Mouse (Mus musculus) stomach, embryonic 15.5 days (tissue): ENCODE results near the gene Zmat3. TPM values are rescaled to one million over a fixed set of nuclear protein-coding genes. Genes with fewer than 3 reads are reported as not detected.

Experiments used
- ATAC-seq: fragments of 200-750 bp; cut with Nextera tagmentation; 2 replicates; pipeline ENCODE4 v1.8.0; 2017; ENCODE audit warnings: low read depth, moderate number of reproducible peaks, moderate TSS enrichment; ENCODE audit not compliant: insufficient read depth, low FRiP score
- H3K27ac ChIP-seq: fragments of 300-500 bp; sonication (generic); 2 replicates; pipeline ENCODE4 v1.5.1; 2015; ENCODE audit warnings: mild to moderate bottlenecking, inconsistent platforms
- H3K27me3 ChIP-seq: fragments of 300-500 bp; sonication (generic); replicated peaks from 2 replicates; pipeline ENCODE4 v1.6.1; 2015; ENCODE audit warnings: inconsistent platforms
- H3K36me3 ChIP-seq: fragments of 300-500 bp; sonication (generic); 2 replicates; pipeline ENCODE4 v1.6.1; 2015; ENCODE audit warnings: inconsistent platforms
- H3K4me1 ChIP-seq: fragments of 300-500 bp; sonication (generic); 2 replicates; pipeline ENCODE4 v1.6.1; 2015; ENCODE audit warnings: inconsistent platforms
- H3K4me2 ChIP-seq: fragments of 300-500 bp; sonication (generic); 2 replicates; pipeline ENCODE4 v1.6.1; 2015; ENCODE audit warnings: mild to moderate bottlenecking, inconsistent platforms
- H3K4me3 ChIP-seq: fragments of 300-500 bp; sonication (generic); replicated peaks from 2 replicates; pipeline ENCODE4 v1.5.1; 2015; ENCODE audit warnings: inconsistent platforms
- H3K9ac ChIP-seq: fragments of 300-500 bp; sonication (generic); 2 replicates; pipeline ENCODE4 v1.6.1; 2015; ENCODE audit warnings: inconsistent platforms
- H3K9me3 ChIP-seq: fragments of 300-500 bp; sonication (generic); 2 replicates; pipeline ENCODE4 v1.6.1; 2016; ENCODE audit warnings: inconsistent platforms
- WGBS: fragments of 180-500 bp; shearing (Covaris S2); methylation state at CpG from one replicate; pipeline ENCODE4 v1.1.7; 2015; 5-methylcytosine and 5-hydroxymethylcytosine counted together
- polyA plus RNA-seq: library from polyadenylated mRNA; unstranded; fragments of >200 nt; fragmentation: Nextera tagmentation; extraction: Ambion mirVana; gene quantifications from 2 replicates; pipeline ENCODE4 v1.2.1, GENCODE M21; 2015

The Zmat3 gene
- polyA plus RNA-seq, 1 experiment from 2014 or later, result 5.8 TPM

GRCm38 (mm10) chr3:32398175-32398538 lies 32.3 kb upstream of the Zmat3 start:
- peak overlapping the region; percentile 95; the same call in 1 of the 2 replicates for H3K27ac ChIP-seq
- H3K9me3 ChIP-seq, result no peaks in the 10 kb centered on the region
- H3K4me3 ChIP-seq, result peak overlapping the region; percentile 72
- peak overlapping the region; percentile 66 for H3K4me2 ChIP-seq
- H3K9ac ChIP-seq, result peak overlapping the region; percentile 88; the same call in 1 of the 2 replicates
- no peak for ATAC-seq
- H3K4me1 ChIP-seq, result peaks cover 29% of the 10 kb centered on the region; the same call in 1 of the 2 replicates
- no peaks in the 10 kb centered on the region for H3K36me3 ChIP-seq
- H3K27me3 ChIP-seq, result no peaks in the 10 kb centered on the region
- under 1% methylated on average over 7 of the region's 7 CpGs for WGBS

- peak within 1 kb of the TSS; percentile 72 for H3K4me3 ChIP-seq
- WGBS, result under 1% methylated on average over 43 of the region's 65 CpGs
- H3K4me2 ChIP-seq, result peak within 1 kb of the TSS; percentile 82
- peak within 1 kb of the TSS; percentile 95 for H3K27ac ChIP-seq
- H3K9ac ChIP-seq, result peak within 1 kb of the TSS; percentile 88
- no peaks in the 10 kb centered on the region for H3K9me3 ChIP-seq
- ATAC-seq, result peak; percentile 57
- no peaks in the 10 kb centered on the region for H3K27me3 ChIP-seq
- H3K4me1 ChIP-seq, result peaks cover 29% of the 10 kb centered on the region; the same call in 1 of the 2 replicates
- H3K36me3 ChIP-seq, result no peaks in the 10 kb centered on the region
Observed at GRCm38 (mm10) chr3:32397461-32398174, 31.8 kb upstream of the Zmat3 start, which contains the start of gene Pik3ca. Gene Pik3ca, plus strand, starts transcription at chr3:32397671.

DNA sequence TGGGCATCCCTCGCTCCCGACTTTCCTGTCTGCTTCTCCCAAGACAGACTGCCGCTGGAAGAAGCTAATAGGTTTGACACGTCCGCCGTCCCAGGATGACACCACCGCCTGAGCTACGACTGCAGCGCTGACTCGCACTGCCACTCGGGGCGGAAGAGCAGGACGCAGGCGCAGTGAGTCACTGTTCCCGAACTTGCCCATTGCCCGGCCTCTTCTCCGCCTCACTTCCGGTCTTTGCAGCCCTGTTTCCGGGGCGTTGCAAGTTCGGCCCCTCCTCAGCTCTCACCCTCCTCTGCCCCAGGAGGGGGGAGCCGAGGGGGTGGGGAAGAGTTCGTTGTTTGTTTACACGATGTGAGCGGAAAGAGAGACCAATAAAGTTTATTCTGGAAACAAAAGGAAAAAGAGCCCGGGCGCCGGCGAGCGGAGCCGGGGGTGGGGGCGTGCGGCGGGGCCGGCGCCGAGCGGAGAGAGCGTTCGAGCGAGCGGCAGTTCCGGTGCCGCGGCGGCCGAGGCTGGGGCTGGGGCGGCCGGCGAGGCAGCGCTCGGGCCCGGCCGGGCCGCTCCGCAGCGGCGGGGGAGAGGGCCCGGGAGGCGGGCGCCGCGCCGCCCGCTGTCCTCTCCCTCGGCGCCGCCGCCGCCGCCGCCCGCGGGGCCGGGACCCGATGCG lies 31.1 kb upstream of the Zmat3 start:
- WGBS, result under 1% methylated on average over 53 of the region's 77 CpGs

GRCm38 (mm10) chr3:32395771-32396551 lies 30.1 kb upstream of the Zmat3 start:
- Histone ChIP-seq H3K4me1 (peaks cover 26% of the 10 kb centered on the region; the same call in 1 of the 2 replicates), H3K27ac (peak overlapping the region; percentile 95), H3K27me3 (no peaks in the 10 kb centered on the region), H3K9ac (peak overlapping the region; percentile 52; the same call in 1 of the 2 replicates), H3K4me3 (peak overlapping the region; percentile 72), H3K9me3 (no peaks in the 10 kb centered on the region), H3K36me3 (no peaks in the 10 kb centered on the region), H3K4me2 (peak overlapping the region; percentile 82)
- no peak for ATAC-seq
- 20% methylated on average over 24 of the region's 24 CpGs for WGBS

More for the DNA sequence above, 31.1 kb upstream of the Zmat3 start:
- H3K4me1 ChIP-seq, result peaks cover 26% of the 10 kb centered on the region; the same call in 1 of the 2 replicates
- peak overlapping the region; percentile 88 for H3K9ac ChIP-seq
- H3K4me2 ChIP-seq, result peak overlapping the region; percentile 82
- ATAC-seq, result peak; percentile 98
- no peaks in the 10 kb centered on the region for H3K27me3 ChIP-seq
- no peaks in the 10 kb centered on the region for H3K9me3 ChIP-seq
- peak overlapping the region; percentile 95 for H3K27ac ChIP-seq
- H3K4me3 ChIP-seq, result peak overlapping the region; percentile 72
- no peaks in the 10 kb centered on the region for H3K36me3 ChIP-seq

DNA sequence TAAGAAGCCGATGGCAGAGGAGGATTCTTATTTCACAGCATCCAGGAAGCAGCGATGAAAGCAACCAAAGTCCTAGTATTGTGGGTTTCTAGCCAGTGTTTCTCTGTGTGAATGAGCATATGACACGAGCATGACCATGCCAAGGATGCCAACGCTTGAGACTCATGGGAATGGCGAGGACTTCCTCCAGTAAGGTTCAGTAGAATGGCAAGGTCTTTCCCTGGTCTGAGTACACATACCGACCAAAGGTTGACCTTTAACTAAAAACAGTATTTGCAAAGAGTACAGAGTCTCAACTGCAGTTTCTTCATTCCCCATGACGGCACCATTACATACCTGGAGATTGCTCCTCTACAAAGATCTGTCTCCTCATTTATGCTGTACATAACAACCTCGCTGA lies 28.2 kb upstream of the Zmat3 start:
- ATAC-seq, result no peak
- WGBS, result 86% methylated on average over 8 of the region's 8 CpGs

GRCm38 (mm10) chr3:32392841-32393240 lies 27.0 kb upstream of the Zmat3 start:
- H3K9me3 ChIP-seq, result no peaks in the 10 kb centered on the region
- H3K9ac ChIP-seq, result no peak overlapping the region
- WGBS, result 88% methylated on average over 4 of the region's 4 CpGs
- 0 out of 2 replicates have a peak, but pooled peaks cover 6% of the 10 kb centered on the region for H3K4me1 ChIP-seq
- no peak overlapping the region for H3K27ac ChIP-seq
- H3K27me3 ChIP-seq, result no peaks in the 10 kb centered on the region
- H3K36me3 ChIP-seq, result no peaks in the 10 kb centered on the region
- H3K4me2 ChIP-seq, result no peak overlapping the region
- ATAC-seq, result no peak
- no peak overlapping the region for H3K4me3 ChIP-seq

More for the DNA sequence above, 28.2 kb upstream of the Zmat3 start:
- H3K9ac ChIP-seq, result no peak overlapping the region
- H3K9me3 ChIP-seq, result no peaks in the 10 kb centered on the region
- H3K4me2 ChIP-seq, result no peak overlapping the region
- H3K27me3 ChIP-seq, result no peaks in the 10 kb centered on the region
- no peak overlapping the region for H3K27ac ChIP-seq
- H3K36me3 ChIP-seq, result no peaks in the 10 kb centered on the region
- H3K4me1 ChIP-seq, result peaks cover 10% of the 10 kb centered on the region; the same call in 1 of the 2 replicates
- H3K4me3 ChIP-seq, result no peak overlapping the region

GRCm38 (mm10) chr3:32381556-32381955 lies 15.7 kb upstream of the Zmat3 start:
- Histone ChIP-seq H3K36me3 (no peaks in the 10 kb centered on the region), H3K27ac (no peak overlapping the region; the same call in 1 of the 2 replicates), H3K27me3 (no peaks in the 10 kb centered on the region), H3K4me1 (no peaks in the 10 kb centered on the region), H3K9ac (no peak overlapping the region), H3K4me2 (no peak overlapping the region), H3K4me3 (no peak overlapping the region), H3K9me3 (no peaks in the 10 kb centered on the region)
- 65% methylated on average over 3 of the region's 3 CpGs for WGBS
- ATAC-seq, result peak; percentile 89

GRCm38 (mm10) chr3:32379891-32380290 lies 14.1 kb upstream of the Zmat3 start:
- no peaks in the 10 kb centered on the region for H3K4me1 ChIP-seq
- H3K27me3 ChIP-seq, result no peaks in the 10 kb centered on the region
- no peak overlapping the region for H3K4me3 ChIP-seq
- ATAC-seq, result no peak
- WGBS, result 41% methylated on average over 2 of the region's 2 CpGs
- H3K27ac ChIP-seq, result no peak overlapping the region
- H3K36me3 ChIP-seq, result no peaks in the 10 kb centered on the region
- H3K4me2 ChIP-seq, result no peak overlapping the region
- no peaks in the 10 kb centered on the region for H3K9me3 ChIP-seq
- no peak overlapping the region for H3K9ac ChIP-seq

GRCm38 (mm10) chr3:32373236-32373635 lies 7.4 kb upstream of the Zmat3 start:
- 83% methylated on average over 6 of the region's 6 CpGs for WGBS
- Histone ChIP-seq H3K4me2 (no peak overlapping the region), H3K4me1 (no peaks in the 10 kb centered on the region), H3K36me3 (no peaks in the 10 kb centered on the region), H3K4me3 (no peak overlapping the region), H3K27me3 (no peaks in the 10 kb centered on the region), H3K27ac (no peak overlapping the region), H3K9ac (no peak overlapping the region), H3K9me3 (no peaks in the 10 kb centered on the region)
- peak; percentile 31; the same call in 1 of the 2 replicates for ATAC-seq

DNA sequence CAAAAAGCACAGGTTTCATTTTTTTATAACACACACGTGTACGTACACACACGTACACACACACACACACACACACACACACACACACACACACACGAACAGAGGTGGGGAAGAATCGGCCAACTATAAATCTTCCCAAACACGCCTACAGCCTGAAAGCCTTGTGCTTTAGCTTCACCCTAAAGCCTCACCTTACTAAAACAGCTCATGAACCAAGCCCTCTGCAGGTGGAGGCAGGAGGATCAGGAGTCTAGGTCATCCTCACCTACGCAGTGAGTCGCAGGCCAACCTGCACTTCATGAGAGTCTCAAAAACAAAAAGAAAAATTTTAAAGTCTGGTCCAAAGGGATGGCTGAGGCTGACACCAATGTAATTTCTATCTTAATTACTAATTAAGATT lies 6.7 kb upstream of the Zmat3 start:
- 76% methylated on average over 8 of the region's 8 CpGs for WGBS
- Histone ChIP-seq H3K4me3 (no peak overlapping the region), H3K27ac (no peak overlapping the region), H3K4me1 (no peaks in the 10 kb centered on the region), H3K36me3 (no peaks in the 10 kb centered on the region), H3K9ac (no peak overlapping the region), H3K4me2 (no peak overlapping the region), H3K9me3 (no peaks in the 10 kb centered on the region), H3K27me3 (no peaks in the 10 kb centered on the region)
- ATAC-seq, result 0 out of 2 replicates have a peak, but pooled peaks have one; percentile 31

- 56% methylated on average over 7 of the region's 7 CpGs for WGBS
- ATAC-seq, result peak; percentile 27; the same call in 1 of the 2 replicates
- Histone ChIP-seq H3K36me3 (no peaks in the 10 kb centered on the region), H3K27me3 (no peaks in the 10 kb centered on the region), H3K9me3 (no peaks in the 10 kb centered on the region), H3K9ac (no peak overlapping the region), H3K4me1 (no peaks in the 10 kb centered on the region), H3K4me2 (no peak overlapping the region), H3K4me3 (no peak overlapping the region), H3K27ac (no peak overlapping the region)
Observed at GRCm38 (mm10) chr3:32371957-32372356, 6.1 kb upstream of the Zmat3 start.
